Mouse (Mus musculus): ENCODE measurements around the gene Gm9887. TPM values are rescaled to one million over a fixed set of nuclear protein-coding genes. Genes with fewer than 3 reads are reported as not detected.
"Not testable (repeated sequence)": the region's sequence is repeated elsewhere in the genome, so short reads cannot be mapped to it uniquely, and the experiment has no call there.

The Gm9887 gene
- polyA plus RNA-seq, 1 experiment = not detected

GRCm38 (mm10) chr12:69384606-69385005 lies 12.3 kb upstream of the Gm9887 start:
- H3K4me1 ChIP-seq (ENCODE audit: control insufficient read depth, insufficient read depth, low read length) = no peaks in the 10 kb centered on the region
- no peaks in the 10 kb centered on the region for H3K9me3 ChIP-seq (replicated peaks; ENCODE audit: control insufficient read depth, insufficient read depth, low read length, poor library complexity, severe bottlenecking)
- H3K4me3 ChIP-seq (ENCODE audit: low read depth, low read length) = no peak overlapping the region
- no peak overlapping the region for H3K9ac ChIP-seq (ENCODE audit: low read depth, poor library complexity, severe bottlenecking)
- no peak overlapping the region for H3K27ac ChIP-seq (ENCODE audit: insufficient read depth, low read length)
- no peaks in the 10 kb centered on the region for H3K36me3 ChIP-seq (ENCODE audit: control insufficient read depth, insufficient read depth, low read length, poor library complexity, severe bottlenecking)
- TF ChIP-seq CTCF (IDR thresholded peaks at IDR 0.05; ENCODE audit: low read depth, low read length) (no peak), POLR2A (IDR thresholded peaks at IDR 0.05; ENCODE audit: insufficient read depth, low read length) (no peak), EP300 (IDR thresholded peaks at IDR 0.05; ENCODE audit: insufficient read depth, low read depth, low read length) (no peak)
- no peaks in the 10 kb centered on the region for H3K27me3 ChIP-seq (ENCODE audit: control insufficient read depth, insufficient read depth, low read length, poor library complexity, severe bottlenecking)

DNA sequence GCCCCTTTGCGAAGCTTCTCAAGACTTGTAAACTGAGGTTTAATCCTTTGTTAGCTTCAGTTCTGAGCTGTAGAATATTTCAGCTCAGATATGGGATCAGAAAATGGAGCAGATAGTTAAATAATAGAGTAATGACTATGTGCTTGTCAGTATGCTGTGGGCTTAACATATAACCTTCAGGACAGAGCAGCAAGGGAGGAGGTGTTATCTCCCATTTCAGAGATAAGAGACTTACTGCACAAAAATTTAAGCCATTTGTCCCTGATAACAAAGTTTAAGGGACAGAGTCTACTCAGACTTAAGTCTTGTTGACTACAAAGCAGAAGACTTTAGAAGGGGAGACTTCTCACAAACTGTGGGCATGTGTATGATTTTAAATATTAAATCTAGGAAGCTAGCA lies 10.6 kb upstream of the Gm9887 start:
- Histone ChIP-seq H3K9ac (ENCODE audit: low read depth, poor library complexity, severe bottlenecking) (no peak overlapping the region), H3K36me3 (ENCODE audit: control insufficient read depth, insufficient read depth, low read length, poor library complexity, severe bottlenecking) (no peaks in the 10 kb centered on the region), H3K9me3 (replicated peaks; ENCODE audit: control insufficient read depth, insufficient read depth, low read length, poor library complexity, severe bottlenecking) (no peaks in the 10 kb centered on the region), H3K27me3 (ENCODE audit: control insufficient read depth, insufficient read depth, low read length, poor library complexity, severe bottlenecking) (no peaks in the 10 kb centered on the region), H3K27ac (ENCODE audit: insufficient read depth, low read length) (no peak overlapping the region), H3K4me3 (ENCODE audit: low read depth, low read length) (no peak overlapping the region), H3K4me1 (ENCODE audit: control insufficient read depth, insufficient read depth, low read length) (no peaks in the 10 kb centered on the region)
- TF ChIP-seq CTCF (IDR thresholded peaks at IDR 0.05; ENCODE audit: low read depth, low read length) = no peak
- TF ChIP-seq POLR2A (IDR thresholded peaks at IDR 0.05; ENCODE audit: insufficient read depth, low read length) = no peak
- no peak for TF ChIP-seq EP300 (IDR thresholded peaks at IDR 0.05; ENCODE audit: insufficient read depth, low read depth, low read length)

DNA sequence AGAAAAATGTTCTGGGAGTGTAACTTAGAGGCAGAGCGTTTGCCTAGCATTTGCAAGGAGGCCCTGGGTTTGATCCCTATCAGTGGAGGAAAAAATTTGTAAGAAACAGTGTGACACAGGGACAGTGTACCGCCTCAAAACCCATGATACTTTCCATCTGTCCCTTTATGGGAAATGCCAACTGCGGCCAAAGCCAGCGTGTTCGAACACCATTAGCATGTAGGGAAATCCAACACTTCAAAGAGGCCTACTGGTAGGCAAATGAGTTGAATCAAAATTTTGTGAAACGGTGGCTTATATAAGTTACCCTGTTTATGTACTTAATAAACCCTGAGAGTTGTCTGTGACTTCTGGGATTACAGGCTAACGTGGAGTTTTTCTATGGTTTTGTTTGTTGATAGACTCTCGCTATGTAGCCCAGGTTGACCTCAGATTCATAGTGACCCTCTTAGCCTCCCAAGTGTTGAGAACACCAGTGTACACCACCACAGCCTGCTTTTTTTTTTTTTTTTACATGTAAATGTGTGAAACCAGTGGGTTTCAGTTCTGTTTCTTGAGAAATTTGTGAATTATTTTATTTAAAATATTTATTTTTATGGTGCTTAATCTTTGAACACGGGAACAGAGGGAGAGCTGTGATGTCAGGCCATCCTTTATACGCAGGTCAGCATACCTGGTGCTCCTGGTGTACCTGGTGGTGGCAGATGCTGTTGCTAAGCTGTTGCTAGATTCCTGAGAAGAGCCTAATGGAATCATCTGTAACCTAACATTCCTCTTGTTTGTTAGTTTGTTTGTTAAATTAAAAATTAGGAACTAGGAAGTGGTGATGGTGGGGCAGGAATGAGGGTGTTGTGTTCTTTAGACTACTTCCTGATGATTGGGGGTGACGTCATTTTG lies 6.5 kb upstream of the Gm9887 start:
- Histone ChIP-seq H3K4me1 (ENCODE audit: control insufficient read depth, insufficient read depth, low read length) (no peaks in the 10 kb centered on the region), H3K4me3 (ENCODE audit: low read depth, low read length) (no peak overlapping the region), H3K36me3 (ENCODE audit: control insufficient read depth, insufficient read depth, low read length, poor library complexity, severe bottlenecking) (peaks cover 15% of the 10 kb centered on the region)

GRCm38 (mm10) chr12:69377636-69378035 lies 5.4 kb upstream of the Gm9887 start:
- H3K9ac ChIP-seq (ENCODE audit: low read depth, poor library complexity, severe bottlenecking); H3K9me3 ChIP-seq (replicated peaks; ENCODE audit: control insufficient read depth, insufficient read depth, low read length, poor library complexity, severe bottlenecking); H3K27ac ChIP-seq (ENCODE audit: insufficient read depth, low read length); H3K27me3 ChIP-seq (ENCODE audit: control insufficient read depth, insufficient read depth, low read length, poor library complexity, severe bottlenecking); H3K4me3 ChIP-seq (ENCODE audit: low read depth, low read length); H3K4me1 ChIP-seq (ENCODE audit: control insufficient read depth, insufficient read depth, low read length): not testable (repeated sequence)
- H3K36me3 ChIP-seq (ENCODE audit: control insufficient read depth, insufficient read depth, low read length, poor library complexity, severe bottlenecking) = peaks cover 23% of the 10 kb centered on the region

More for the DNA sequence above, 6.5 kb upstream of the Gm9887 start:
- H3K9me3 ChIP-seq (replicated peaks; ENCODE audit: control insufficient read depth, insufficient read depth, low read length, poor library complexity, severe bottlenecking) = no peaks in the 10 kb centered on the region
- H3K9ac ChIP-seq (ENCODE audit: low read depth, poor library complexity, severe bottlenecking) = no peak overlapping the region
- TF ChIP-seq POLR2A (IDR thresholded peaks at IDR 0.05; ENCODE audit: insufficient read depth, low read length) (no peak), EP300 (IDR thresholded peaks at IDR 0.05; ENCODE audit: insufficient read depth, low read depth, low read length) (no peak), CTCF (IDR thresholded peaks at IDR 0.05; ENCODE audit: low read depth, low read length) (no peak)
- no peaks in the 10 kb centered on the region for H3K27me3 ChIP-seq (ENCODE audit: control insufficient read depth, insufficient read depth, low read length, poor library complexity, severe bottlenecking)
- H3K27ac ChIP-seq (ENCODE audit: insufficient read depth, low read length) = no peak overlapping the region

DNA sequence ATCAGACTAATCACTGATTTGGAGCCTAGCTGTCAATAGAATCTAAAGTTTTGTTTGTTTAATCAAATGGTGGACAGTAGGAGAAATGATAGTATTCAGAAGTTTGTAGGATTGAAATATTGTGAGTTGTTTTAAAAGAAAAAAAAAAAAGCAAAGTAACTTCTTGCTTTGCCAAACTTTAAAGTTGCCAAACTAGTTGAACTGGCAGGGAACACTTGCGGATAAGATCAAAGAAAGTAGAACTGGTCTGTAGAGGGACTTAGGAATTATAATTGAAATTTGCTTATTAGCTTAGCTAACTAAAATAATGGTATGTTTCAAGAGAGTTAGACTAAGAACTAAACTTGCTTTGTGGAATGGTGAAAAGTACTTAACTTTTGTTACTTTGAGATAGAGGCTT lies 4.9 kb upstream of the Gm9887 start:
- TF ChIP-seq CTCF (IDR thresholded peaks at IDR 0.05; ENCODE audit: low read depth, low read length) (no peak), EP300 (IDR thresholded peaks at IDR 0.05; ENCODE audit: insufficient read depth, low read depth, low read length) (no peak), POLR2A (IDR thresholded peaks at IDR 0.05; ENCODE audit: insufficient read depth, low read length) (no peak)
- H3K9me3 ChIP-seq (replicated peaks; ENCODE audit: control insufficient read depth, insufficient read depth, low read length, poor library complexity, severe bottlenecking) = no peaks in the 10 kb centered on the region
- no peaks in the 10 kb centered on the region for H3K27me3 ChIP-seq (ENCODE audit: control insufficient read depth, insufficient read depth, low read length, poor library complexity, severe bottlenecking)
- no peak overlapping the region for H3K9ac ChIP-seq (ENCODE audit: low read depth, poor library complexity, severe bottlenecking)
- no peak overlapping the region for H3K27ac ChIP-seq (ENCODE audit: insufficient read depth, low read length)
- H3K4me3 ChIP-seq (ENCODE audit: low read depth, low read length) = no peak overlapping the region
- peaks cover 23% of the 10 kb centered on the region for H3K36me3 ChIP-seq (ENCODE audit: control insufficient read depth, insufficient read depth, low read length, poor library complexity, severe bottlenecking)
- H3K4me1 ChIP-seq (ENCODE audit: control insufficient read depth, insufficient read depth, low read length) = no peaks in the 10 kb centered on the region

DNA sequence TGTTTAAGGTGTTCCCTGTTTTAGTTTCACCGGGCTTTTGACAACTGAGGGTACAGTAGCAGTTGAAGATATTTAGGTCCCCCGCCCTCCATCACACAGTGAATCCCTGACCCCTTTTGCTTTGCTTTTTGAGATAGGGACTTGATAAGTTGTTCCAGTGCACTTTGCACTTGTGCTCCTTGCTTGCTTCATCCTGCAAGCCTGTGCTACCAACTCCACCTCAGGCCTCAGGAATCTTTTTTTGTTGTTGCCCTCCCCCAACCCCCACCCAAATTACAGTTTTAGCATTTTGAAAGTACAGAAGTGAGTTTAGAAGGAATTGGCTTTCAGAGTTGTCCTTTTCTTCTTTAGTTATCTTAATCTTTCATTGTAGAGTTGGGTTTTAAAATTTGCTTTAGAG lies 3.9 kb upstream of the Gm9887 start:
- Histone ChIP-seq H3K9me3 (replicated peaks; ENCODE audit: control insufficient read depth, insufficient read depth, low read length, poor library complexity, severe bottlenecking) (no peaks in the 10 kb centered on the region), H3K4me1 (ENCODE audit: control insufficient read depth, insufficient read depth, low read length) (no peaks in the 10 kb centered on the region), H3K27me3 (ENCODE audit: control insufficient read depth, insufficient read depth, low read length, poor library complexity, severe bottlenecking) (no peaks in the 10 kb centered on the region), H3K4me3 (ENCODE audit: low read depth, low read length) (no peak overlapping the region), H3K27ac (ENCODE audit: insufficient read depth, low read length) (no peak overlapping the region), H3K36me3 (ENCODE audit: control insufficient read depth, insufficient read depth, low read length, poor library complexity, severe bottlenecking) (peaks cover 23% of the 10 kb centered on the region), H3K9ac (ENCODE audit: low read depth, poor library complexity, severe bottlenecking) (no peak overlapping the region)
- TF ChIP-seq CTCF (IDR thresholded peaks at IDR 0.05; ENCODE audit: low read depth, low read length) (no peak), EP300 (IDR thresholded peaks at IDR 0.05; ENCODE audit: insufficient read depth, low read depth, low read length) (no peak), POLR2A (IDR thresholded peaks at IDR 0.05; ENCODE audit: insufficient read depth, low read length) (no peak)

Measured in ES-Bruce4 (cell line).